ENCODE assay signal across 11 mouse cellular contexts in genomic region chr7:111781316-111781715, GRCm38 (mm10). TPM values are rescaled to one million over a fixed set of nuclear protein-coding genes. Genes with fewer than 3 reads are reported as not detected.
DNase-seq lines count a peak whose midpoint lies in the region; ATAC-seq lines count a peak whose summit lies in the region.
"Had no signal": no experiment of that assay in that cellular context is flagged by ENCODE, and none has a peak within 500 bp of the region (broad histone marks: within the 10 kb centered on the region; RNA-seq: fewer than 3 reads in every experiment).

No protein-coding gene starts in this region.

- ATAC-seq in erythroid progenitor cell, adult 5-6 weeks (replicated peaks; ENCODE audit: low FRiP score, poor library complexity, severe bottlenecking): no peak
- ATAC-seq: forebrain, embryonic 16.5 days had no signal

- DNase-seq in cerebellum, adult 9-11 months: peak; percentile 7
- no peak for DNase-seq in cerebellum, adult 11-12 months
- DNase-seq in urinary bladder, postnatal 14 days (ENCODE audit: low spot score): peak; percentile 26
- no peak for DNase-seq in urinary bladder, postnatal 4 days (ENCODE audit: low spot score in 2 of 2)
- peak; percentile 58 for DNase-seq in kidney, postnatal 14 days
- peak; percentile 58 to 64 for DNase-seq in lung, postnatal 4 days
- no peak for DNase-seq in cerebellum, postnatal 25 days
- DNase-seq: gastrocnemius, postnatal 25 days had no signal

RNA-seq across cellular contexts. Expression of gene Galnt18, which starts 1.5 kb away (rescaled TPM):
- not detected in 2 replicates for total RNA-seq in erythroid progenitor cell, adult 5-6 weeks (2015; ENCODE audit: low replicate concordance)
- total RNA-seq in erythroid progenitor cell, adult 5-6 weeks (2017; ENCODE audit: low replicate concordance): not detected in 2 replicates
- total RNA-seq: G1E had no signal

Comparison
In these comparisons a context has a peak if more than half of its experiments do, and no peak if none do; other contexts are left out.
1. DNase-seq: peak in cerebellum, adult 9-11 months (single experiment), urinary bladder, postnatal 14 days (single experiment), kidney, postnatal 14 days (single experiment) and lung, postnatal 4 days (2 of 2); none in cerebellum, adult 11-12 months (single experiment), urinary bladder, postnatal 4 days (0 of 2) and cerebellum, postnatal 25 days (0 of 2).